Mouse (Mus musculus) layer of hippocampus, adult 9-10 months (tissue): ENCODE data around the gene Daw1.

Experiments used
- DNase-seq: peaks from one replicate; pipeline ENCODE4 v3.0.0; 2022; ENCODE audit warnings: low spot score

Daw1 gene

GRCm38 (mm10) chr1:83159603-83160002, at the start of gene Daw1:
Gene Daw1, plus strand, starts transcription at chr1:83159752.
- no peak for DNase-seq

- DNase-seq: no peak
Measured at GRCm38 (mm10) chr1:83110992-83111391, 48.6 kb upstream of the Daw1 start.

GRCm38 (mm10) chr1:83111726-83112125, 47.8 kb upstream of the Daw1 start:
- DNase-seq: no peak

GRCm38 (mm10) chr1:83116447-83117137, 43.0 kb upstream of the Daw1 start, which contains the start of gene Ccl20:
Gene Ccl20, plus strand, starts transcription at chr1:83116766.
- DNase-seq: no peak

GRCm38 (mm10) chr1:83117217-83117616, 42.3 kb upstream of the Daw1 start:
- DNase-seq: no peak

GRCm38 (mm10) chr1:83117661-83118060, 41.9 kb upstream of the Daw1 start:
- peak; percentile 6 for DNase-seq

GRCm38 (mm10) chr1:83119903-83120302, 39.6 kb upstream of the Daw1 start:
- no peak for DNase-seq

GRCm38 (mm10) chr1:83120312-83120711, 39.2 kb upstream of the Daw1 start:
- no peak for DNase-seq

- no peak for DNase-seq
Measured at GRCm38 (mm10) chr1:83123201-83123600, 36.4 kb upstream of the Daw1 start.

- DNase-seq: no peak
Measured at GRCm38 (mm10) chr1:83135829-83136228, 23.7 kb upstream of the Daw1 start.

GRCm38 (mm10) chr1:83137847-83138246, 21.7 kb upstream of the Daw1 start:
- DNase-seq: no peak

GRCm38 (mm10) chr1:83138721-83139120, 20.8 kb upstream of the Daw1 start:
- DNase-seq: no peak

GRCm38 (mm10) chr1:83141510-83141909, 18.0 kb upstream of the Daw1 start:
- DNase-seq: no peak

GRCm38 (mm10) chr1:83142055-83142454, 17.5 kb upstream of the Daw1 start:
- no peak for DNase-seq

GRCm38 (mm10) chr1:83146547-83146946, 13.0 kb upstream of the Daw1 start:
- no peak for DNase-seq

GRCm38 (mm10) chr1:83150227-83150626, 9.3 kb upstream of the Daw1 start:
- no peak for DNase-seq

GRCm38 (mm10) chr1:83152961-83153360, 6.6 kb upstream of the Daw1 start:
- no peak for DNase-seq

- no peak for DNase-seq
Measured at GRCm38 (mm10) chr1:83156876-83157275, 2.7 kb upstream of the Daw1 start.

GRCm38 (mm10) chr1:83161658-83162057, 2.1 kb downstream of the Daw1 start:
- DNase-seq: no peak

- DNase-seq: no peak
Measured at GRCm38 (mm10) chr1:83164027-83164426, 4.5 kb downstream of the Daw1 start.

GRCm38 (mm10) chr1:83169158-83169557, 9.6 kb downstream of the Daw1 start:
- no peak for DNase-seq

- DNase-seq: no peak
Measured at GRCm38 (mm10) chr1:83175985-83176384, 16.4 kb downstream of the Daw1 start.

- DNase-seq: no peak
Measured at GRCm38 (mm10) chr1:83179531-83179930, 20.0 kb downstream of the Daw1 start.

GRCm38 (mm10) chr1:83181418-83181817, 21.9 kb downstream of the Daw1 start:
- DNase-seq: peak; percentile 29
